Mouse (Mus musculus) midbrain, postnatal 0 days (tissue): ENCODE measurements around the gene Syt7. TPM values are rescaled to one million over a fixed set of nuclear protein-coding genes. Genes with fewer than 3 reads are reported as not detected.
A peak's percentile ranks its signal among the peaks of the same experiment; 100 is the strongest.

ENCODE experiments used
- ATAC-seq: fragments of 200-750 bp; cut with Nextera tagmentation; 2 replicates; pipeline ENCODE4 v1.8.0; 2017; ENCODE audit warnings: moderate number of reproducible peaks, mild to moderate bottlenecking, moderate TSS enrichment, moderate library complexity; ENCODE audit not compliant: low FRiP score
- DNase-seq: peaks from one replicate; pipeline ENCODE4 v3.0.0-alpha.2; 2015; ENCODE audit warnings: low spot score
- H3K27ac ChIP-seq: fragments of 300-500 bp; sonication (generic); 2 replicates; pipeline ENCODE4 v1.5.1; 2014; ENCODE audit warnings: low read depth, mild to moderate bottlenecking, low read length, mixed read lengths
- H3K27me3 ChIP-seq: fragments of 300-500 bp; sonication (generic); 2 replicates; pipeline ENCODE4 v1.6.1; 2014; ENCODE audit warnings: low read length, control low read depth, mixed read lengths; ENCODE audit not compliant: insufficient read depth
- H3K36me3 ChIP-seq: fragments of 300-500 bp; sonication (generic); 2 replicates; pipeline ENCODE4 v1.6.1; 2014; ENCODE audit warnings: low read length, control low read depth, mixed read lengths; ENCODE audit not compliant: insufficient read depth
- H3K4me1 ChIP-seq: fragments of 300-500 bp; sonication (generic); 2 replicates; pipeline ENCODE4 v1.6.1; 2014; ENCODE audit warnings: mild to moderate bottlenecking, control low read depth, antibody characterized with exemption, low read length, mixed read lengths; ENCODE audit not compliant: insufficient read depth
- H3K4me2 ChIP-seq: fragments of 300-500 bp; sonication (generic); 2 replicates; pipeline ENCODE4 v1.6.1; 2014; ENCODE audit warnings: low read depth, mild to moderate bottlenecking, low read length, mixed read lengths; ENCODE audit not compliant: poor library complexity, severe bottlenecking
- H3K4me3 ChIP-seq: fragments of 300-500 bp; sonication (generic); 2 replicates; pipeline ENCODE4 v1.5.1; 2014; ENCODE audit warnings: low read depth, mild to moderate bottlenecking, low read length, moderate library complexity
- H3K9ac ChIP-seq: fragments of 300-500 bp; sonication (generic); replicated peaks from 2 replicates; pipeline ENCODE4 v1.6.1; 2014; ENCODE audit warnings: mild to moderate bottlenecking, low read length, moderate library complexity, mixed read lengths; ENCODE audit not compliant: poor library complexity, severe bottlenecking
- H3K9me3 ChIP-seq: fragments of 300-500 bp; sonication (generic); 2 replicates; pipeline ENCODE4 v1.6.1; 2016; ENCODE audit warnings: low read length, control low read depth
- CTCF ChIP-seq: IDR thresholded peaks from 2 replicates; pipeline ENCODE4 v1.5.1; 2016; ENCODE audit warnings: antibody characterized with exemption, mild to moderate bottlenecking
- WGBS: fragments of 180-500 bp; shearing (Covaris S2); extraction: QIAGEN DNeasy Blood & Tissue Kit; methylation state at CpG from one replicate; pipeline ENCODE4 v1.1.7; 2014; 5-methylcytosine and 5-hydroxymethylcytosine counted together
- polyA plus RNA-seq: library from polyadenylated mRNA; unstranded; fragments of >200 nt; fragmentation: Nextera tagmentation; extraction: Ambion mirVana; gene quantifications from 2 replicates; pipeline ENCODE4 v1.2.1, GENCODE M21; 2015
- total RNA-seq: library from RNA; depleted of rRNA; stranded (reverse); fragments of >200 nt; gene quantifications from 2 replicates; pipeline ENCODE4 v1.2.3, GENCODE M21; 2014; rRNA removed

The Syt7 gene
- total and polyA plus RNA-seq, 2 experiments from 2014 or later, result 19.0 to 140 TPM

- DNase-seq, result peak; percentile 22
- H3K4me2 ChIP-seq, result no peak overlapping the region
- peaks cover 10% of the 10 kb centered on the region; the same call in 1 of the 2 replicates for H3K36me3 ChIP-seq
- H3K27ac ChIP-seq, result peak overlapping the region; percentile 55
- H3K27me3 ChIP-seq, result no peaks in the 10 kb centered on the region
- no peak for ATAC-seq
- 49% methylated on average over 8 of the region's 8 CpGs for WGBS
- no peak overlapping the region; the same call in 1 of the 2 replicates for H3K9ac ChIP-seq
- 0 out of 2 replicates have a peak, but pooled peaks cover 2% of the 10 kb centered on the region for H3K4me1 ChIP-seq
- no peak for TF ChIP-seq CTCF
- H3K4me3 ChIP-seq, result no peak overlapping the region
- H3K9me3 ChIP-seq, result no peaks in the 10 kb centered on the region
These were observed 108.7 kb downstream of the Syt7 start for GRCm38 (mm10) chr19:10497512-10498160.

GRCm38 (mm10) chr19:10500581-10500980, 111.7 kb downstream of the Syt7 start:
- peaks cover 10% of the 10 kb centered on the region for H3K36me3 ChIP-seq
- no peaks in the 10 kb centered on the region for H3K9me3 ChIP-seq
- ATAC-seq (no peak), DNase-seq (no peak)
- WGBS, result 93% methylated on average over 8 of the region's 8 CpGs
- no peak overlapping the region for H3K27ac ChIP-seq
- no peak overlapping the region for H3K9ac ChIP-seq
- 0 out of 2 replicates have a peak, but pooled peaks cover 2% of the 10 kb centered on the region for H3K4me1 ChIP-seq
- no peaks in the 10 kb centered on the region for H3K27me3 ChIP-seq
- H3K4me2 ChIP-seq, result no peak overlapping the region
- no peak overlapping the region for H3K4me3 ChIP-seq
- no peak for TF ChIP-seq CTCF

- ATAC-seq, result peak; percentile 83
- DNase-seq, result peak; percentile 63
- WGBS, result 3% methylated on average over 4 of the region's 4 CpGs
- H3K27ac ChIP-seq, result no peak overlapping the region
- peaks cover 18% of the 10 kb centered on the region for H3K36me3 ChIP-seq
- no peaks in the 10 kb centered on the region for H3K4me1 ChIP-seq
- TF ChIP-seq CTCF, result peak; percentile 94
- H3K4me2 ChIP-seq, result no peak overlapping the region
- H3K9me3 ChIP-seq, result no peaks in the 10 kb centered on the region
- H3K4me3 ChIP-seq, result no peak overlapping the region
- H3K9ac ChIP-seq, result no peak overlapping the region
- H3K27me3 ChIP-seq, result no peaks in the 10 kb centered on the region
These were observed 113.7 kb downstream of the Syt7 start for GRCm38 (mm10) chr19:10502571-10502970.

Other genes starting within 250 kb of the Syt7 start
- gene Fads1, start 206.2 kb upstream of the Syt7 start, total RNA-seq, result 180 and 184 TPM in 2 replicates
- gene Fads1, start 206.2 kb upstream of the Syt7 start, polyA plus RNA-seq, result 150 and 153 TPM in 2 replicates
- gene Tmem258, start 185.1 kb upstream of the Syt7 start, total RNA-seq, result 61.4 and 84.7 TPM in 2 replicates
- 279 and 299 TPM in 2 replicates for gene Tmem258, start 185.1 kb upstream of the Syt7 start, polyA plus RNA-seq
- 19.8 and 20.9 TPM in 2 replicates for gene Fen1, start 184.9 kb upstream of the Syt7 start, total RNA-seq
- gene Fen1, start 184.9 kb upstream of the Syt7 start, polyA plus RNA-seq, result 20.5 and 21.8 TPM in 2 replicates
- gene Myrf, start 148.3 kb upstream of the Syt7 start, total RNA-seq, result 1.7 and 2.2 TPM in 2 replicates
- gene Myrf, start 148.3 kb upstream of the Syt7 start, polyA plus RNA-seq, result 0.91 and 0.94 TPM in 2 replicates
- 29.9 and 40.8 TPM in 2 replicates for gene Dagla, start 84.2 kb upstream of the Syt7 start, total RNA-seq
- gene Dagla, start 84.2 kb upstream of the Syt7 start, polyA plus RNA-seq, result 12.8 and 13.7 TPM in 2 replicates
- 6.2 and 8.7 TPM in 2 replicates for gene Lrrc10b, start 68.4 kb downstream of the Syt7 start, total RNA-seq
- gene Lrrc10b, start 68.4 kb downstream of the Syt7 start, polyA plus RNA-seq, result 2.2 and 2.3 TPM in 2 replicates
- gene Ppp1r32, start 93.8 kb downstream of the Syt7 start, total RNA-seq, result 4.9 and 7.8 TPM in 2 replicates
- 5.0 and 5.3 TPM in 2 replicates for gene Ppp1r32, start 93.8 kb downstream of the Syt7 start, polyA plus RNA-seq
- 55.7 and 62.3 TPM in 2 replicates for gene Cpsf7, start 136.2 kb downstream of the Syt7 start, total RNA-seq
- 36.7 and 40.6 TPM in 2 replicates for gene Cpsf7, start 136.2 kb downstream of the Syt7 start, polyA plus RNA-seq
- 51.5 and 54.4 TPM in 2 replicates for gene Sdhaf2, start 137.1 kb downstream of the Syt7 start, total RNA-seq
- gene Sdhaf2, start 137.1 kb downstream of the Syt7 start, polyA plus RNA-seq, result 56.1 and 64.3 TPM in 2 replicates
- gene Tmem216, start 167.1 kb downstream of the Syt7 start, total RNA-seq, result 23.1 and 33.8 TPM in 2 replicates
- gene Tmem216, start 167.1 kb downstream of the Syt7 start, polyA plus RNA-seq, result 41.5 and 47.0 TPM in 2 replicates
- gene Cyb561a3, start 188.1 kb downstream of the Syt7 start, total RNA-seq, result 19.1 and 32.0 TPM in 2 replicates
- gene Cyb561a3, start 188.1 kb downstream of the Syt7 start, polyA plus RNA-seq, result 20.3 and 22.2 TPM in 2 replicates
- 18.5 and 18.8 TPM in 2 replicates for gene Tmem138, start 188.3 kb downstream of the Syt7 start, total RNA-seq
- gene Tmem138, start 188.3 kb downstream of the Syt7 start, polyA plus RNA-seq, result 32.4 and 33.1 TPM in 2 replicates
- gene Ddb1, start 216.2 kb downstream of the Syt7 start, total RNA-seq, result 247 and 261 TPM in 2 replicates
- gene Ddb1, start 216.2 kb downstream of the Syt7 start, polyA plus RNA-seq, result 135 TPM in 2 replicates
- gene Tkfc, start 216.6 kb downstream of the Syt7 start, total RNA-seq, result 11.1 and 15.8 TPM in 2 replicates
- 19.5 and 23.3 TPM in 2 replicates for gene Tkfc, start 216.6 kb downstream of the Syt7 start, polyA plus RNA-seq
- gene Vwce, start 245.1 kb downstream of the Syt7 start, total RNA-seq, result 2.6 and 2.9 TPM in 2 replicates
- 1.9 and 2.2 TPM in 2 replicates for gene Vwce, start 245.1 kb downstream of the Syt7 start, polyA plus RNA-seq